Mouse (Mus musculus) liver, embryonic 15.5 days (tissue): ENCODE data around the gene Il15ra. TPM values are rescaled to one million over a fixed set of nuclear protein-coding genes. Genes with fewer than 3 reads are reported as not detected.

Experiments
- ATAC-seq: fragments of 200-750 bp; cut with Nextera tagmentation; 2 replicates; pipeline ENCODE4 v1.8.0; 2017; ENCODE audit warnings: moderate number of reproducible peaks, mild to moderate bottlenecking, moderate library complexity; ENCODE audit not compliant: insufficient read depth
- H3K27ac ChIP-seq: fragments of 300-500 bp; sonication (generic); replicated peaks from 2 replicates; pipeline ENCODE4 v1.5.1; 2015; ENCODE audit warnings: mild to moderate bottlenecking, inconsistent platforms
- H3K27me3 ChIP-seq: fragments of 300-500 bp; sonication (generic); 2 replicates; pipeline ENCODE4 v1.6.1; 2015; ENCODE audit warnings: mild to moderate bottlenecking, inconsistent platforms
- H3K36me3 ChIP-seq: fragments of 300-500 bp; sonication (generic); replicated peaks from 2 replicates; pipeline ENCODE4 v1.6.1; 2015; ENCODE audit warnings: moderate library complexity, mild to moderate bottlenecking, inconsistent platforms
- H3K4me1 ChIP-seq: fragments of 300-500 bp; sonication (generic); replicated peaks from 2 replicates; pipeline ENCODE4 v1.6.1; 2015; ENCODE audit warnings: inconsistent platforms
- H3K4me2 ChIP-seq: fragments of 300-500 bp; sonication (generic); 2 replicates; pipeline ENCODE4 v1.6.1; 2015; ENCODE audit warnings: moderate library complexity, mild to moderate bottlenecking, inconsistent platforms
- H3K4me3 ChIP-seq: fragments of 300-500 bp; sonication (generic); replicated peaks from 2 replicates; pipeline ENCODE4 v1.5.1; 2015; ENCODE audit warnings: mild to moderate bottlenecking, inconsistent platforms
- H3K9ac ChIP-seq: fragments of 300-500 bp; sonication (generic); 2 replicates; pipeline ENCODE4 v1.6.1; 2015; ENCODE audit warnings: moderate library complexity, mild to moderate bottlenecking, inconsistent platforms
- H3K9me3 ChIP-seq: fragments of 300-500 bp; sonication (generic); replicated peaks from 2 replicates; pipeline ENCODE4 v1.6.1; 2016; ENCODE audit warnings: inconsistent platforms
- WGBS: fragments of 180-500 bp; shearing (Covaris S2); methylation state at CpG from one replicate; pipeline ENCODE4 v1.1.7; 2015; ENCODE audit warnings: mixed read lengths; ENCODE audit not compliant: insufficient replicate concordance; 5-methylcytosine and 5-hydroxymethylcytosine counted together
- polyA plus RNA-seq: library from polyadenylated mRNA; unstranded; fragments of >200 nt; fragmentation: Nextera tagmentation; extraction: Ambion mirVana; gene quantifications from 2 replicates; pipeline ENCODE4 v1.2.1, GENCODE M21; 2015

Il15ra gene
- polyA plus RNA-seq, 1 experiment from 2014 or later = 6.2 TPM

DNA sequence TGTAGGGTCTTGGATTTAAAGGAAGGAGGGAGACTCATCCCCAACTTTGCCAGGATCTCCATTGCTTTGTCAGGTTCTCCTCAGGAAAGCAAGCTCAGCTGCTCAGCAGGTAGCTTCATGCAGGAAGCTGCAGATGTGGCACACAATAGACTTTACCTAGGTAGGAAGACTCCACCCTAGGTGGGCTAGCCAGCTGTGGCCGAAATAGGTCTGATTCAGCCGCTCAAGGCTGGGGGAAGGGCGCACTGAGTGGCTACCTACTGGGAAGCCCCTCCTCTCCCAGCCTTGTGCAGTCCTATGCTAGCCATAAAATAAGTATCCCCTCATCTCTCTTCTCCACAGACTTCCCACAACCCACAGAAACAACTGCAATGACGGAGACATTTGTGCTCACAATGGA lies 22.4 kb upstream of the Il15ra start:
- Histone ChIP-seq H3K9me3 (no peaks in the 10 kb centered on the region), H3K4me3 (no peak overlapping the region), H3K4me1 (no peaks in the 10 kb centered on the region), H3K9ac (no peak overlapping the region), H3K36me3 (no peaks in the 10 kb centered on the region), H3K27me3 (no peaks in the 10 kb centered on the region), H3K27ac (no peak overlapping the region), H3K4me2 (no peak overlapping the region)
- ATAC-seq = no peak
- WGBS = 46% methylated on average over 4 of the region's 4 CpGs

DNA sequence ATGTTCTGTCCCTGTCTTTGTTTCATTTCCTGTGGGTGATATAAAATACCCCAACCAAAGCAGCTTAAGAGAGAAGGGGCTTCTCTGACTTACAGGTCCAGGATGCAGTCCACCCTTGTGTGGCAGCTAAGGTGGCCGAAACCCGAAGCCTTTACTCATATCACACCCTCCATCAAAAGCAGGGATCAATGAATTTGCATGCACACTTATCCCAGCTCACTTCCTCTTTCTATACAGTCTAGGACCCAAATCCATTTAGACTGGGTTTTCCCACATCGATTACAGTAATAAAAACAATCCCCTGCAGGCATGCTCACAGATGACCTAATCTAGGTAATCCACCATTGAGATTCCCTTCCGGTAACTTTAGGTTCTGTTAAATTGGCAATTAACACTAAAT lies 18.6 kb upstream of the Il15ra start:
- no peaks in the 10 kb centered on the region for H3K36me3 ChIP-seq
- no peaks in the 10 kb centered on the region for H3K4me1 ChIP-seq
- no peak overlapping the region for H3K9ac ChIP-seq
- no peak overlapping the region for H3K4me3 ChIP-seq
- H3K4me2 ChIP-seq = no peak overlapping the region
- no peaks in the 10 kb centered on the region for H3K9me3 ChIP-seq
- no peak overlapping the region for H3K27ac ChIP-seq
- H3K27me3 ChIP-seq = no peaks in the 10 kb centered on the region
- no peak for ATAC-seq
- WGBS = 53% methylated on average over 4 of the region's 4 CpGs

DNA sequence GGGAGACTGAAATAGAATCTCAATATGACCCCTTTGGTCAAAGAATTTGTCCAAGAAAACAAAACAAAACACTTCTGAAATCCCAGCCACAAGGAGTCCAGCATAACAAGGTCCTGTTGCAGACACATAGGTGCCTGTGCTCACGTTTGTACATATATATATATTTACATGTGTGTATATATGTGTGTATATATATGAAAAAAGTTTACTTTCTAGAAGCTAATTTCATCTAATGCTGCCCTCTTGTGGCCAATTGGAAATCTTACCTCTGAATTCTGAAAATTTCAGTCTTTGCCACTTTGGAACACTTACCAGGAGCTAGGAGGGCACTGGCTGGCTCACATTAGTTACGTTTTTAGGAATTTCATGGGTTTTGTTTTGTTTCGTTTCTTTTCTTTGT lies 17.7 kb upstream of the Il15ra start:
- ATAC-seq = no peak
- Histone ChIP-seq H3K4me2 (no peak overlapping the region), H3K9me3 (no peaks in the 10 kb centered on the region), H3K27me3 (no peaks in the 10 kb centered on the region), H3K4me1 (no peaks in the 10 kb centered on the region), H3K27ac (no peak overlapping the region), H3K4me3 (no peak overlapping the region), H3K9ac (no peak overlapping the region), H3K36me3 (no peaks in the 10 kb centered on the region)
- WGBS = 15% methylated on average over 3 of the region's 3 CpGs

DNA sequence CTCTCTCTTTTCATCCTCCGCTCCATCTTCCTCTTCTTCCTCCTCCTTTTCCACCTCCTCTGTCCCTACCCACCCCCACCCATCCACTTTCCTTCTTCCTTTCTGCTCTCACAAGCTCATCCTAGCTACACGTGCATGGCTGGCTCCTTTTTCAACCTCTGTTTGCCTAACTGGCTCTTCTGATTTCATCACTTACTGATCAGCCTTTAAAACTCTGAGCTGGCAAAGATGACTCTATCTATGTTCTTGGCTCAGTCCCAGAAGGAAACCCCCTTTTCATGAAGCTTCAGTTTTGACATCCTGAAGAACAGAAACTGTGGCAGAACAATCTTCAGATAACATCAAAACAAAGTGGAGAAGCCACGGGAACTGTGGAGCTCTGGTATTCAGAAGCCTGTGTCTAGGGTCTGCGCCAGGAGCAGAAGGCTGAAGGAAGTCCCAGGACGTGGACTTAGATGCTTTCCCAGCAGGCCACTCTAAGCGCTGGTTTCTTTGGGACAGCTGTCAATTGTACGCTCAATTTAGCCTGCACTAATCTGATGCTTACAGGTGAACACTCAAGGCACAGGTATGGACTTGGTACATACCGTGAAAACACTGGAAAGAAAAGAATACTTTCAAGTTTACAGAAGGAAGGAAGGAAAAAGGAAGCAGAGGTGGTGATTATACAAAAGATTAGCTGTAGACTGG lies 14.7 kb upstream of the Il15ra start:
- Histone ChIP-seq H3K9me3 (no peaks in the 10 kb centered on the region), H3K27me3 (no peaks in the 10 kb centered on the region), H3K4me3 (no peak overlapping the region), H3K4me1 (peaks cover 3% of the 10 kb centered on the region; the same call in 1 of the 2 replicates), H3K4me2 (no peak overlapping the region), H3K27ac (no peak overlapping the region), H3K9ac (no peak overlapping the region), H3K36me3 (no peaks in the 10 kb centered on the region)
- 45% methylated on average over 8 of the region's 8 CpGs for WGBS
- no peak for ATAC-seq

DNA sequence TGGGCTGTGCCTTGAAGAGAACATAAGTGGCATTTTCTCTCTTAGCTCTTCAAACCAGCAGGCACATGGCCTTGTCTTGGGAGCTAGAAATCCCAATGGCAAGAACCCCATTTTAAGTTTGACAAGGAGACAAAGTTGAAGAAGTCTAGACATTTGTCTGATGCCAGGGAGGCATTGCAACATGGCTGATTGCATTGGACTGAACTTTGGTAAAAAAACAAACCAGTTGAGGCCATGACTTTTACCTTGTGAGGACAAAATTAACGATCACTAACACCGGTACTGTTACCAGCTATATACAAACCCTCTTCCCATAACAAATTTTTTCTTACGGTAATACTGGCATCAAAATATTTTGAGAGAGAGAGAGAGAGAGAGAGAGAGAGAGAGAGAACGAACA lies 11.7 kb upstream of the Il15ra start:
- Histone ChIP-seq H3K4me1 (peaks cover 7% of the 10 kb centered on the region; the same call in 1 of the 2 replicates), H3K4me3 (no peak overlapping the region), H3K27me3 (no peaks in the 10 kb centered on the region), H3K36me3 (no peaks in the 10 kb centered on the region), H3K27ac (no peak overlapping the region), H3K9ac (no peak overlapping the region), H3K4me2 (no peak overlapping the region), H3K9me3 (no peaks in the 10 kb centered on the region)
- no peak for ATAC-seq
- 69% methylated on average over 4 of the region's 4 CpGs for WGBS

DNA sequence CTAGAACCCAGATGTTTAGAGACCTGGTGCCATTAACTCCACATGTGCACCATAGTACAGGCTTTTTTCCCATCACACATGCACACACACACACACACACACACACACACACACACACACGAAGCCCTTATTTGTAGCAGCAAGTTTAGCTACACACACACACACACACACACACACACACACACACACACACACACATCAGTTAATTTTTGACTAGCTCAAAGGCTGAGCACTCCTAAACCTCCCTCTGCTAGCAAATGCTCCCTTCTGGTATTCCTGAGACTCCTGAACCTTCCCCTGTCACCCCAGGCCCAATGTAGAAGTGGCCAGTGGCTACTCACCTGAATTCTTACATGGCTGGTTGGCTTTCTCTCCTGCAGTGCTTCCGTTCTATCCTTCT lies 11.0 kb upstream of the Il15ra start:
- peak; percentile 60; the same call in 1 of the 2 replicates for ATAC-seq
- WGBS = 54% methylated on average over 2 of the region's 2 CpGs
- H3K27ac ChIP-seq = peak overlapping the region; percentile 61; the same call in 1 of the 2 replicates
- peaks cover 7% of the 10 kb centered on the region; the same call in 1 of the 2 replicates for H3K4me1 ChIP-seq
- H3K4me3 ChIP-seq = no peak overlapping the region
- H3K9me3 ChIP-seq = no peaks in the 10 kb centered on the region
- H3K36me3 ChIP-seq = no peaks in the 10 kb centered on the region
- H3K27me3 ChIP-seq = no peaks in the 10 kb centered on the region
- no peak overlapping the region for H3K9ac ChIP-seq
- no peak overlapping the region for H3K4me2 ChIP-seq

DNA sequence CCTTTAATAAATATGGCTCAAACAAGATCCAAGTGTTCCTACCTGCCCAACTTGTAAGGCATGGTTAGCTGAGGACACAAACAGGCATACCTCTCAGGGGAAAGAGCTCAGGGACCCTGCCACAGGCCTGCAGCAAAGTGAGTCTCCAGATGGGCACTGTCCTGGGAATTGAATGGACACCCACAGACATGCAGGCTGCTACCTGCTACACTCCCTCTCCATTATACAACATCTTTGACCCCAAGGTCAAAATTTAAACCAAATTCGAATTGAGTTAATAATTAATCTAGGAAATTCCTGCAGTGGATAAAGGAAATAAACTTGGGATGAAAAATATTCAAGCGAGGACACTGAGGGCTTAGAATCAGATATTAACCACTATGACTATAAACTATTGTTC lies 9.2 kb upstream of the Il15ra start:
- no peak overlapping the region for H3K4me2 ChIP-seq
- ATAC-seq = no peak

DNA sequence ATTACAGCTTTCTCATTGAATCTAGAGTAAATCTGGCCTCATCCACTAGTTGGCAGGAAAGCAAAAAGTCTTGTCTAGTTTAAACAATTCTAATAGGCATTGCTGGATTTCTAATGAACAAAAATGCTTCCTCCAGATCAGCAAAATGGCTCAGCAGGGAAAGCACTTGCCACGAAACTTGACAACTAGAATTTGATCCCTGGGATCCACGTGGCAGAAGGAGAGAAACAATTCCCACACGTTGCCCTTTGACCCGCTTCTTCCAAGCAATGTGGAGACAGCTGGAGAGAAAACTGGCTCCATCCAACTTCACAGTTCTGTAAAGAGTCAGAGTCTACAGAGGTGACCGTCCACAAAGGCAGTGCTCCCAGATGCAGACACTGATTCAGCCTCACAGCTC lies 6.1 kb upstream of the Il15ra start:
- Histone ChIP-seq H3K4me3 (no peak overlapping the region), H3K9me3 (no peaks in the 10 kb centered on the region), H3K27ac (no peak overlapping the region), H3K36me3 (no peaks in the 10 kb centered on the region), H3K4me1 (peaks cover 7% of the 10 kb centered on the region; the same call in 1 of the 2 replicates), H3K4me2 (no peak overlapping the region), H3K27me3 (no peaks in the 10 kb centered on the region), H3K9ac (no peak overlapping the region)
- no peak for ATAC-seq
- WGBS = 61% methylated on average over 5 of the region's 5 CpGs

More for the DNA sequence above, 9.2 kb upstream of the Il15ra start:
- Histone ChIP-seq H3K4me1 (peaks cover 7% of the 10 kb centered on the region; the same call in 1 of the 2 replicates), H3K4me3 (no peak overlapping the region), H3K27ac (peak overlapping the region; percentile 57; the same call in 1 of the 2 replicates), H3K27me3 (no peaks in the 10 kb centered on the region), H3K9me3 (no peaks in the 10 kb centered on the region), H3K9ac (no peak overlapping the region), H3K36me3 (no peaks in the 10 kb centered on the region)
- 38% methylated on average over 2 of the region's 2 CpGs for WGBS

DNA sequence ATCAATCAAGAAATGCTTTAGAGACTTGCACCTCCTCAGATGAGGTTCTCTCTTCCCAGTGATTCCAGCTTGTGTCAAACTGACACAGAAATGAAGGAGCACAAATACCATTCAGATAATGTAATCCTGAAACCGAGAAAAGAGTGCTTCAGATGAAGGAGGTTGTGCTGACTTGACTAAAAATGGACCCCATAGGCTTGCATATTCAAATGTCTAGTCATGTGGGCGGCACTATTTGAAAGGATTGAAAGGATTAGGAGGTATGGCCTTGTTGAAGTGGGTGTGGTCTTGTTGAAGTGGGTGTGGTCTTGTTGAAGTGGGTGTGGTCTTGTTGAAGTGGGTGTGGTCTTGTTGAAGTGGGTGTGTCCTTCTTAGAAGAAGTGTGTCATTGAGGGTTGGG lies 5.2 kb upstream of the Il15ra start:
- Histone ChIP-seq H3K36me3 (no peaks in the 10 kb centered on the region), H3K4me1 (peaks cover 7% of the 10 kb centered on the region; the same call in 1 of the 2 replicates), H3K4me3 (no peak overlapping the region), H3K9ac (no peak overlapping the region), H3K4me2 (no peak overlapping the region), H3K9me3 (no peaks in the 10 kb centered on the region), H3K27me3 (no peaks in the 10 kb centered on the region), H3K27ac (no peak overlapping the region)
- WGBS = 73% methylated on average over 2 of the region's 2 CpGs
- ATAC-seq = no peak

DNA sequence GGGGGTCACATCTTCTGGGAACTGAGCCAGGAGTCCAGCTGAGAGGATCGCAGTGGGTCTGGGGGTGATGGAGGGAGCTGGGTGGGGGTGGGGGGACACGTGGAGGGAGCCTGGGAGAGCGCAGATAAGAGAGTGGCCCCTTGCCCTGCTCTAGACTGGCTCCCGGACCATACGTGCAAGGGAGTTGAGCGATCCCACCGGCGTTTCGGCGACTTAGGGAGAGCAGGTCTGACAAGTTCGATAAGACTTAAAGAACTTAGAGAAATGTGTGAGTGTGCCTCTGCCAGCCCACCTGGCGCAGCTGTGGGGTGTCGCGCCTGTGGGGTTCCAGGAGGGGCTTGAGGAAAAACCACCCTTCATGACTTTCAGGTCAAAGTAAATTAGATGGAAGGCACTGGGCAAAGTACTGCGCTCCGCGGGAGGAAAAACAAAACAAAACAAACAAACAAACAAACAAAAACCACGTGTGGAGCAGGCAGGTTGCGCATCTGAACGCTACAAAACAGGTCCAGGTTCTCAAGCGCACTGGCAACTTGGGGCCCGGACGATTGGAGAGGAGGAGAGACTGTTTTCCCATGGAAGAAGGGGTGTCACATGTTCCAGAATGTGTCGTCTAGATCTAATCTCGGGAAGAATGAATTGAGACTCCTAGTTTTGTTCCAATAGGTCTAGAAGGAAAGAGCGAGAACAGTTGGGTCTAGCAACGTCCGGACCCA lies 1.1 kb downstream of the Il15ra start:
- 0 out of 2 replicates have a peak overlapping the region, but pooled peaks have one; percentile 62 for H3K27ac ChIP-seq
- peak overlapping the region; percentile 71 for H3K4me2 ChIP-seq
- H3K4me1 ChIP-seq = peaks cover 27% of the 10 kb centered on the region
- peak overlapping the region; percentile 55 for H3K9ac ChIP-seq
- no peaks in the 10 kb centered on the region for H3K36me3 ChIP-seq
- H3K27me3 ChIP-seq = peaks cover 6% of the 10 kb centered on the region; the same call in 1 of the 2 replicates
- WGBS = 6% methylated on average over 28 of the region's 28 CpGs
- peak overlapping the region; percentile 64 for H3K4me3 ChIP-seq
- peak; percentile 22; the same call in 1 of the 2 replicates for ATAC-seq
- H3K9me3 ChIP-seq = no peaks in the 10 kb centered on the region

DNA sequence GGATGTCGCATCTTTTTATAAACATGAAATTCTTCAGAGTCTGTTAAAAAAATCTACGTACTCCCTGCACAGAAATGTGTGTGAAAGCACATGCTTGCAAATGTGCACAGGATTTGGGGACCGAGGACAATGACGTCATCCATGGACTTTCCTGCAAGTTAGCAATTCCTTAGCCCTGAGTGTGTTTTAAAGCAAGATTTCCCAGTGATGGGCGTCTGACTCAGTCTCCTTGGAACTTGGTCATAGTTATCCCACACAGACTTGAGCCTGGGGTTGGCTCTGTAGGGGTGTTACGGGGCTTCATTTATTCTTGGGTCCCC lies 1.6 kb downstream of the Il15ra start:
- 46% methylated on average over 6 of the region's 6 CpGs for WGBS
- no peak overlapping the region for H3K9ac ChIP-seq

More for the DNA sequence above, 1.6 kb downstream of the Il15ra start:
- ATAC-seq = no peak
- Histone ChIP-seq H3K4me1 (peaks cover 27% of the 10 kb centered on the region), H3K9me3 (no peaks in the 10 kb centered on the region), H3K4me3 (peak overlapping the region; percentile 64), H3K4me2 (peak overlapping the region; percentile 71), H3K27me3 (peaks cover 6% of the 10 kb centered on the region; the same call in 1 of the 2 replicates), H3K27ac (no peak overlapping the region), H3K36me3 (no peaks in the 10 kb centered on the region)
